Mouse (Mus musculus) C2C12 (cell line): ENCODE results near the gene Fbxl13. TPM values are rescaled to one million over a fixed set of nuclear protein-coding genes. Genes with fewer than 3 reads are reported as not detected.
A peak's percentile ranks its signal among the peaks of the same experiment; 100 is the strongest.

Source experiments
- H3K27me3 ChIP-seq: one replicate; pipeline ENCODE4 v1.6.1; 2011; ENCODE audit not compliant: control insufficient read depth, insufficient read depth, insufficient read length
- H3K36me3 ChIP-seq: one replicate; pipeline ENCODE4 v1.6.1; 2011; ENCODE audit not compliant: control insufficient read depth, insufficient read depth
- H3K4me3 ChIP-seq: one replicate; pipeline ENCODE4 v1.5.1; 2011; ENCODE audit warnings: mild to moderate bottlenecking, control low read depth; ENCODE audit not compliant: poor library complexity, insufficient read depth, severe bottlenecking
- H3K79me2 ChIP-seq: one replicate; pipeline ENCODE4 v1.6.1; 2011; ENCODE audit not compliant: control insufficient read depth, insufficient read depth
- H3K79me3 ChIP-seq: one replicate; pipeline ENCODE4 v1.6.1; 2011; ENCODE audit warnings: low read depth, control low read depth
- H3ac ChIP-seq: one replicate; pipeline ENCODE3; 2011; ENCODE audit warnings: low read depth; ENCODE audit not compliant: control insufficient read depth, insufficient read length
- CEBPB ChIP-seq: IDR thresholded peaks from one replicate; pipeline ENCODE4 v1.6.1; 2011; ENCODE audit warnings: low read depth, mild to moderate bottlenecking, control low read depth, moderate library complexity
- CTCF ChIP-seq: IDR thresholded peaks from one replicate; pipeline ENCODE4 v1.5.1; 2011; ENCODE audit not compliant: control insufficient read depth, insufficient read depth, insufficient read length
- FOSL1 ChIP-seq: IDR thresholded peaks from one replicate; pipeline ENCODE4 v1.8.0; 2011; ENCODE audit warnings: mild to moderate bottlenecking, low read length; ENCODE audit not compliant: poor library complexity, insufficient read depth, severe bottlenecking
- MAX ChIP-seq: IDR thresholded peaks from one replicate; pipeline ENCODE4 v1.6.1; 2011; ENCODE audit warnings: mild to moderate bottlenecking, control low read depth
- MYOD1 ChIP-seq: IDR thresholded peaks from one replicate; pipeline ENCODE4 v1.6.1; 2011; ENCODE audit warnings: low read depth; ENCODE audit not compliant: control insufficient read depth, insufficient read length
- MYOG ChIP-seq: IDR thresholded peaks from one replicate; pipeline ENCODE4 v1.6.1; 2011; ENCODE audit not compliant: control insufficient read depth, insufficient read length; ENCODE audit errors: extremely low read depth
- USF1 ChIP-seq: IDR thresholded peaks from one replicate; pipeline ENCODE4 v1.6.1; 2011; ENCODE audit warnings: low read depth, mild to moderate bottlenecking, control low read depth, moderate library complexity
- polyA plus RNA-seq: library from polyadenylated mRNA; unstranded; fragments of >200 nt; fragmentation: generic; extraction: Trizol; gene quantifications from one replicate; pipeline ENCODE4 v1.2.1, GENCODE M21; 2012; ENCODE audit warnings: missing spikeins

Fbxl13 gene
- polyA plus RNA-seq, 1 experiment, result 0.07 TPM

DNA sequence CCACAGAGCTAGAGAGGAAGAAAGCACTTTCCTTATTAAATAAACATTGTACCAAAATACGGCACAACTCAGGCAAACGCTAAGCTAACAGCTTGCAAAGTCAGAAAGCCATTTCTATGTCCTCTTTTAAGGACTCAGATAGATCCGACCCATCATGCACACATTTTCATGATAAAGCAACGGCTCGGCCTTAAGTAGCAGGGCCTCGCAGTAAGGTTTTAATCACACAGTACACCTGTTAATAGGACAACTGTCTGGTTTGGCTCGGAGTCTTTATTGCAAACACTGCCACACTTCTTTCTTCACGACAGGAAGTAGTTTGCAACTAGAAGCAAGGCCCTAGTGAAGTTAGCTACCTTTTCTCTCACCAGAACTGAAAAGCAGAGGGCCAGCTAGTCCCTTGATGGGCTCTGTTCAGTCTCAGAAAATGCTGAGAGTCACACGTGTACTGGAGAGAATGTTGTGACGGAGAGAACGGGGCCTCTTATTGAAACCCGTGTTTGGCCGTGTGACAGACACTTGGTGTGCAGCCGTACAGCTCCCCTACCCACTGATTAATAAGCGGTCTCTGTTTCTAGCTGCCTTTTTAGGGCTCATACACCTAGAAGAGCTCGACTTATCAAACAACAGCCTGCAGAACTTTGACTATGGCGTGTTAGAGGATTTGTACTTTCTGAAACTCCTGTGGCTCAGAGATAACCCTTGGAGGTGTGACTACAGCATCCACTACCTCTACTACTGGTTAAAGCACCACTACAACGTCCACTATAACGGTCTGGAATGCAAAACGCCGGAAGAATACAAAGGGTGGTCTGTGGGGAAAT lies 70.8 kb downstream of the Fbxl13 start:
- TF ChIP-seq MAX (no peak), CEBPB (no peak), MYOG (no peak), CTCF (no peak), MYOD1 (no peak), FOSL1 (no peak), USF1 (no peak)
- H3K79me2 ChIP-seq, result no peaks in the 10 kb centered on the region
- no peak overlapping the region for H3K4me3 ChIP-seq
- no peaks in the 10 kb centered on the region for H3K36me3 ChIP-seq
- no peaks in the 10 kb centered on the region for H3K79me3 ChIP-seq
- no peaks in the 10 kb centered on the region for H3K27me3 ChIP-seq
- no peak overlapping the region for H3ac ChIP-seq

DNA sequence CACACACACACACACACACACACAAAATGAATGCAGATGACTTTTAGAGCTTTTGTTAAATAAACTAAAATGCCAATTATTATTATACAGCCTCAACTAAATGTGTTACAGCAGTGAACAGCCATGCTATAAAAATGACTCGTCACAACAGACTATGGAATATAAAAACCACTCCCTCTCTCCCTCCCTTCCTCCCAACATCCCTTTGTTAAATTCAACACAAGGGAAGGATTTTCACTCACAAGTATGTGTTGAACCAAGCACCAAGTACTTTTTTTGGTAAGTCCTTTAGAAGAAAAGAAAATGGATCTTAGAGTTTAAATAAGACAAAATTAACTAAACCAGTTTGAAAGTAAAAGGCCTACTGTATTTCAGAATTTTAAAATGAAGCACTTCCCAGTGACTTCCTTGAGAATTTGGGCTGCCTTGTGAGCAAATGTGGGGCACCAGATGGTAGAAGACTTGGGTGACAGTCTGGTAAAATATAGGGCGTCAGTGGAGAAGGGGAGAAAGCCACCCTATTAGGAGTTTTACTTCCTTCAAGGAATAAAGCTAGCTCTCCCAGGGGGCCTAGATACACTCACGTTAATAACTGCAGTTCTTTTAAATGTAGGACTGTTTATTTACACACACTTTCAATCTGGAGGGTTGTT lies 72.5 kb downstream of the Fbxl13 start:
- Histone ChIP-seq H3ac (no peak overlapping the region), H3K79me2 (no peaks in the 10 kb centered on the region), H3K79me3 (no peaks in the 10 kb centered on the region), H3K36me3 (no peaks in the 10 kb centered on the region), H3K4me3 (no peak overlapping the region), H3K27me3 (no peaks in the 10 kb centered on the region)
- TF ChIP-seq MYOG, result no peak
- TF ChIP-seq USF1, result no peak
- TF ChIP-seq MAX, result no peak
- no peak for TF ChIP-seq CEBPB
- TF ChIP-seq FOSL1, result no peak
- TF ChIP-seq CTCF, result no peak
- TF ChIP-seq MYOD1, result no peak

DNA sequence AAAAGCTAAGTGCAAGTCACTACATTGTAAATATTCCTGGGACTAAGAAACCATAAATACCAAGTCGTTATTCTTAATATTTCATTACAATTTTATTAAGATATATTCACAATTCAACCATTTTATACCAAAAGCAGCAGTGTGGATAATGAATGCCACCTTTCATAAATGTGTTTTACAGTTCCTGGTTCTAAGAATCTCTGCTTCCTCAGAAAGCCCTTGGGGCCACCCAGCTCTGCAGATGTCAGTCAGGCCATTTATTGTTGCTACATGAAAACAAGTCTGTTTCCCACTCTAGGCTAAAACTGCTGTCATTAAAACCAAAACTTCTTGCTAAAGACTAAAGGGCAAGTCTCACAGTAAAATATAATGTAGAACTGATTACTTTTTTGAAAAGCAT lies 77.7 kb downstream of the Fbxl13 start:
- H3K4me3 ChIP-seq, result no peak overlapping the region

DNA sequence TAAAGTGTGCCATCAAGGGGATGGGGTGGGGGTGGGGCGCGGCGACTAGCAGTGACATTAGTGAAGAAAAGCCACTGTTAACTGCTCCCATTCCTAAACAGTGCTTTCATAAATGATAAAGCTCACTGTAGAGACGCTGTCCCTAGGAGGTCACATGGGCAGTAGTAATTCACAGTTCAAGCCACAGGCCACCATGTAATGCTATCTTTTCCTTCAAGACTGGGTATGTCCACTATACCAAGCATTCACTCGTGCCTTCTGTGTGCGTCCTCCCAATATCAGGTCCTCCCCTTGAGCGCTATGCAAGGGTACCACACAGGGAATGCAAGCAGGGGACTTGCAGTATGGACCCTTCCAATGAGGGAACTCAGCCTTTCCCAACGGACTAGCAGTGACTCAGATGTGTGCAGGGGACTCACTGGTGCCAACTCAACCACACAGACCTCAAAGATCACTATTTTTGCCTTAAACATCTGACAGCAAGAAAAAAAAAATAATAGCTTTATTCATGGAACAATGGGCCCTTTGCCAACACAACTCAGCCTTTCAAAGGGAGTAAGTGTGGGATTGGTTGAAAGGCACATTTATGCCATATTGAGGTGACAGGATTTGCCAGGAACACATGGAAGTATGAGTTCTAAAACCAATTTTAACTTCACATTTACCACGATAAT lies 79.9 kb downstream of the Fbxl13 start:
- Histone ChIP-seq H3ac (no peak overlapping the region), H3K36me3 (no peaks in the 10 kb centered on the region)

More for the DNA sequence above, 77.7 kb downstream of the Fbxl13 start:
- no peaks in the 10 kb centered on the region for H3K27me3 ChIP-seq
- H3K36me3 ChIP-seq, result no peaks in the 10 kb centered on the region
- H3K79me2 ChIP-seq, result no peaks in the 10 kb centered on the region
- H3K79me3 ChIP-seq, result no peaks in the 10 kb centered on the region
- no peak for TF ChIP-seq MYOD1
- no peak for TF ChIP-seq MYOG
- TF ChIP-seq CEBPB, result no peak
- no peak for TF ChIP-seq CTCF
- no peak for TF ChIP-seq MAX
- TF ChIP-seq FOSL1, result no peak
- no peak for TF ChIP-seq USF1
- H3ac ChIP-seq, result no peak overlapping the region

DNA sequence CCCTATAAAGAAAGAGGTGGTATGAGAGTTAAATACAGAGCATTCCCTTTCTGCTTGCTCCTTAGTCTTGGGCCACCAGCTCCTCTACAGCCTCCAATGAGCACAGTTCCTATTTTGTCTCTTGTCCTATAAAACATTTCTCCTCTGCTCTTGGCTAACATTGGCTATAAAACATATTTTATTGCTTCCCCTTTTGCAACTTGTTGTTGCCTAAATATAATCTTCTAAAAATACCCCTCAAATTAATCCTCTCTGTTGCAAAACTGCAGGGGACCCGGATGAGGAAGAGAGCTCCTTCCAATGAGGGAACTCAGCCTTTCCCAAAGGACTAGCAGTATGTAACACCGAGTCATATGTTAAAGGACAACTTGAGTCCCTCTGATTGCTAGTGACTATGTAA lies 81.5 kb downstream of the Fbxl13 start:
- Histone ChIP-seq H3K36me3 (no peaks in the 10 kb centered on the region), H3K79me2 (no peaks in the 10 kb centered on the region), H3K79me3 (no peaks in the 10 kb centered on the region), H3K4me3 (no peak overlapping the region), H3ac (no peak overlapping the region), H3K27me3 (no peaks in the 10 kb centered on the region)
- no peak for TF ChIP-seq CEBPB

More for the DNA sequence above, 79.9 kb downstream of the Fbxl13 start:
- Histone ChIP-seq H3K79me3 (no peaks in the 10 kb centered on the region), H3K27me3 (no peaks in the 10 kb centered on the region), H3K79me2 (no peaks in the 10 kb centered on the region), H3K4me3 (no peak overlapping the region)
- TF ChIP-seq FOSL1 (peak; percentile 31), MAX (peak; percentile 67), CTCF (no peak), USF1 (peak; percentile 80)

DNA sequence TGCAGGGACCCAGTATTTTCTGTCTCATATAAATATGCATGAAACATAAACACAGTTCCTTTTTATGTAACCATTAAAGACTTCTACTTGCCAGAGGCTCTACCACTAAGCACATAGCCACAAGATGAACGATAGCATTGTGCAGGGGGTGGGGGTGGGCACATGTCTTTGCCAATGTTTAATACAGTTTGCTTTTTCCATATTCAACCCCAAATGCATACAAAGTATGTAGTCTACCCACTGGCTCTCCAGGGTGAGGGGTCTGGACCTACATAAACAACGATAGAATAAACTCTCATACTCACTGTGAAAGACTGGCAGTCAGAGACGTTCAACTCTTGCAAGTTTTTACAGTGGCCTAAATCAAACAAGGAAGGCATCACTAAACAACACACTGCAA lies 88.9 kb downstream of the Fbxl13 start:
- Histone ChIP-seq H3ac (no peak overlapping the region), H3K27me3 (no peaks in the 10 kb centered on the region), H3K79me3 (no peaks in the 10 kb centered on the region), H3K4me3 (no peak overlapping the region), H3K79me2 (no peaks in the 10 kb centered on the region), H3K36me3 (no peaks in the 10 kb centered on the region)
- no peak for TF ChIP-seq FOSL1
- TF ChIP-seq USF1, result no peak
- TF ChIP-seq MYOG, result no peak
- TF ChIP-seq MAX, result no peak
- TF ChIP-seq MYOD1, result no peak
- TF ChIP-seq CEBPB, result no peak
